Mouse (Mus musculus): ENCODE measurements around the gene Speer4f1. TPM values are rescaled to one million over a fixed set of nuclear protein-coding genes. Genes with fewer than 3 reads are reported as not detected.

Gene Speer4f1
- polyA plus RNA-seq, 1 experiment from 2014 or later = not detected

DNA sequence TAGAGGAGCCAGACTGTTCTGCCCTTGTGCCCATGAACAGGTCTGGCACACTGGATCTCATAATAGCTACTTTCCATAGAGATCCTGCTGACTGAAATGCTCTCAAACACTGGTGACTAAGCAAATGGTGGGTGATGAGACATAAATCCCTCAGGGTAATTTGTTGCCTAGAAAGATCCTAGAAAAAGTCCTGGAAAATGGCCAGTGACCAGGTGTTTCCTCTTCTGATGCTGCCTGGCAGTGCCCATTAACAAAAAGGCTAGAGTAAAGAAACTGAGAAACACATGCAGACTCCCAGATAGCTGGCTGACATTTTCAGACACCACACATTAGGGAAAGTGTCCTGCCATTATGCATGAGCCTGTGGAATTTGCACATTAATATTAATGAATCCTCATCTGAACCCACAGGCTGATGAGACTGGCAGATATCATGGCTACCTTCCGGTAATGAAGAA lies 24.0 kb downstream of the Speer4f1 start:
- no peak overlapping the region for H3K9ac ChIP-seq
- H3K27me3 ChIP-seq (replicated peaks) = no peaks in the 10 kb centered on the region
- H3K4me1 ChIP-seq = no peaks in the 10 kb centered on the region
- no peaks in the 10 kb centered on the region for H3K9me3 ChIP-seq
- H3K27ac ChIP-seq = no peak overlapping the region
- H3K4me3 ChIP-seq = no peak overlapping the region
- H3K4me2 ChIP-seq (replicated peaks) = no peak overlapping the region
- 0 out of 2 replicates have a peak, but pooled peaks have one; percentile 45 for ATAC-seq (ENCODE audit: low FRiP score, low read depth)
- H3K36me3 ChIP-seq = no peaks in the 10 kb centered on the region
- WGBS = 53% methylated on average over 1 of the region's 1 CpGs

DNA sequence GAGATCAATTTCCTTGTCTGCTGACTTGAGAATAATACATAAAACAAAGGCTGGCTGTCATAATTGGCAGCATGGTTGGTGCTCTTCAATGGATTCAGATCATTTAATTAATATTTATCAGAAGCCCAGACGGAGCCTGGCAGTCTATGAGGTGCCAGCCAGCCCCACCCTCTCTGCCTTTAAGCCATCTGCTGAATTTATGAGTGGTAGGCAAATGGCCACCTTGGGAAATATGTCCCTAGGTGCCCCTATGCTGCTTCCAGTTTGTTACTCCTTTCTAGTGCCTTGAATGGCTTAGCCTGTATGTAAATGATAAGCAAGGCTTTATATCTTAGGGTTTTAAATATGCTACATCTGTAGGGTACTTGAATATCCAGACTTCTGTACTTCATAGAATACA lies 25.0 kb downstream of the Speer4f1 start:
- no peak overlapping the region for H3K4me3 ChIP-seq
- no peak overlapping the region for H3K9ac ChIP-seq
- no peaks in the 10 kb centered on the region for H3K27me3 ChIP-seq (replicated peaks)
- 37% methylated on average over 1 of the region's 1 CpGs for WGBS
- H3K27ac ChIP-seq = no peak overlapping the region
- H3K4me2 ChIP-seq (replicated peaks) = no peak overlapping the region
- H3K4me1 ChIP-seq = no peaks in the 10 kb centered on the region
- no peaks in the 10 kb centered on the region for H3K36me3 ChIP-seq
- peak; percentile 31; the same call in 1 of the 2 replicates for ATAC-seq (ENCODE audit: low FRiP score, low read depth)
- no peaks in the 10 kb centered on the region for H3K9me3 ChIP-seq

DNA sequence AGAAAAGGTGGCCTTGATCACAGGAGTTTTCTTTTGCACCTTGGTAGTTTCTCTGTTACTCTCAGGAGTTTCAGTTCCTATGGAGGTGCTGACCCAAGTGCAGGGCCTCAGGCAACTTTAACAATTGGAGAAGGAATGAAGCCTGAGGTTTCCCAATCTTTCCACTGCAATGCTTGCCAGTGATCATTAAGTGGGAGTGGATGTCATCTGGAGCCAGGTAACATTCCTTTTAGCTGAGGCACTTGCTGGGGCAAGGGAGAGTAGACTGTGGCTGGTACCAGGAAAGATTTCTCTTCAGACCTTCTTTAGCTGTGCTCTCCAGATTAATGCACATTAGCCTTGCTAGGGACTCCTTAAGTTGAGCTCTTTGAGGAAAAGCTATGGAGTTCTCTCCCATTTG lies 29.6 kb downstream of the Speer4f1 start:
- H3K36me3 ChIP-seq = no peaks in the 10 kb centered on the region
- no peak for ATAC-seq (ENCODE audit: low FRiP score, low read depth)
- no peaks in the 10 kb centered on the region for H3K4me1 ChIP-seq

GRCm38 (mm10) chr5:17508038-17508437 lies 32.1 kb downstream of the Speer4f1 start:
- Histone ChIP-seq H3K27me3 (replicated peaks) (no peaks in the 10 kb centered on the region), H3K9me3 (no peaks in the 10 kb centered on the region), H3K4me2 (replicated peaks) (no peak overlapping the region), H3K4me1 (no peaks in the 10 kb centered on the region), H3K27ac (no peak overlapping the region), H3K9ac (no peak overlapping the region), H3K36me3 (no peaks in the 10 kb centered on the region), H3K4me3 (no peak overlapping the region)
- no peak for ATAC-seq (ENCODE audit: low FRiP score, low read depth)
- WGBS = 79% methylated on average over 3 of the region's 3 CpGs

More for the DNA sequence above, 29.6 kb downstream of the Speer4f1 start:
- H3K9ac ChIP-seq = no peak overlapping the region
- H3K4me3 ChIP-seq = no peak overlapping the region
- H3K27me3 ChIP-seq (replicated peaks) = no peaks in the 10 kb centered on the region
- H3K27ac ChIP-seq = no peak overlapping the region
- no peaks in the 10 kb centered on the region for H3K9me3 ChIP-seq
- no peak overlapping the region for H3K4me2 ChIP-seq (replicated peaks)

Other genes starting within 250 kb of the Speer4f1 start
- not detected in 2 replicates for gene Speer4f2, start 102.9 kb upstream of the Speer4f1 start, polyA plus RNA-seq (2016; fragmentation: Nextera tagmentation; extraction: Ambion mirVana)
- 31.7 and 36.0 TPM in 2 replicates for gene Sema3c, start 98.2 kb downstream of the Speer4f1 start, polyA plus RNA-seq (2016; fragmentation: Nextera tagmentation; extraction: Ambion mirVana)